Mouse (Mus musculus) ES-Bruce4 (cell line): ENCODE measurements around the gene Ly6g6f.

Experiments used
- CTCF ChIP-seq: IDR thresholded peaks from one replicate; pipeline ENCODE4 v1.8.1; 2011; ENCODE audit warnings: low read depth, low read length
- EP300 ChIP-seq: IDR thresholded peaks from 2 replicates; pipeline ENCODE4 v1.6.1; 2011; ENCODE audit warnings: low read depth, low read length; ENCODE audit not compliant: insufficient read depth

DNA sequence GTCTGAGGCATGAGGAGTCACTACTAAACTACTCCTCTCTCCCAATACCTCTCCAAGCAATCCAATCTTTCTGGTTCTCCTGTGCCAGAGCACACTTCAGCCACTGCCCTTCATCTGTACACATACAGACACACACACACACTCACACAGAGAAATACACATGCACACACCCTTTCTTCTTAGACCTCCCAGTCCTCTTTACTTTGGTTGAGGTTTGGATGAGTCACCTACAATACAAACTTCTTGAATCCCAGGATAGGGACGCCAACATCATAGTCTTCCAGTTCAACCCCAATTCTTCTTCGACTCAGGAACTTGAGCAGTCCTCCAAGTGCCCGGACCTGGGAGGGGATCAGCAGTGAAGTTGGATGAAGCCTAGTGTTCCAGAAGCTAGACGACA, 41.6 kb downstream of the Ly6g6f start:
- TF ChIP-seq CTCF, result no peak
- TF ChIP-seq EP300, result no peak
